Mouse (Mus musculus) testis, adult 2 months (tissue): ENCODE measurements around the gene Gm21719. TPM values are rescaled to one million over a fixed set of nuclear protein-coding genes. Genes with fewer than 3 reads are reported as not detected.
"Not testable (repeated sequence)": the region's sequence is repeated elsewhere in the genome, so short reads cannot be mapped to it uniquely, and the experiment has no call there.

Experiments used
- H3K27ac ChIP-seq: fragments of 200-500 bp; 2 replicates; pipeline ENCODE4 v1.5.1; 2012; ENCODE audit warnings: low read depth, low read length; ENCODE audit not compliant: control insufficient read depth, insufficient read depth
- H3K27me3 ChIP-seq: fragments of 200-500 bp; 2 replicates; pipeline ENCODE4 v1.6.1; 2012; ENCODE audit warnings: mild to moderate bottlenecking, low read length, moderate library complexity; ENCODE audit not compliant: control insufficient read depth, insufficient read depth
- H3K36me3 ChIP-seq: fragments of 200-500 bp; 2 replicates; pipeline ENCODE4 v1.6.1; 2012; ENCODE audit warnings: mild to moderate bottlenecking, low read length; ENCODE audit not compliant: control insufficient read depth, insufficient read depth
- H3K4me1 ChIP-seq: fragments of 200-500 bp; 2 replicates; pipeline ENCODE4 v1.6.1; 2012; ENCODE audit warnings: low read length; ENCODE audit not compliant: control insufficient read depth, insufficient read depth
- H3K4me3 ChIP-seq: fragments of 200-500 bp; 2 replicates; pipeline ENCODE4 v1.5.1; 2012; ENCODE audit warnings: low read depth, mild to moderate bottlenecking, low read length, moderate library complexity, mixed read lengths; ENCODE audit not compliant: control insufficient read depth
- polyA plus RNA-seq: library from polyadenylated mRNA; depleted of rRNA; stranded (reverse); fragments of >200 nt; gene quantifications from 2 replicates; pipeline ENCODE4 v1.2.3, GENCODE M21; 2012; rRNA removed

The Gm21719 gene
- 0.28 TPM in 1 of 2 replicates, not detected in the other for polyA plus RNA-seq

DNA sequence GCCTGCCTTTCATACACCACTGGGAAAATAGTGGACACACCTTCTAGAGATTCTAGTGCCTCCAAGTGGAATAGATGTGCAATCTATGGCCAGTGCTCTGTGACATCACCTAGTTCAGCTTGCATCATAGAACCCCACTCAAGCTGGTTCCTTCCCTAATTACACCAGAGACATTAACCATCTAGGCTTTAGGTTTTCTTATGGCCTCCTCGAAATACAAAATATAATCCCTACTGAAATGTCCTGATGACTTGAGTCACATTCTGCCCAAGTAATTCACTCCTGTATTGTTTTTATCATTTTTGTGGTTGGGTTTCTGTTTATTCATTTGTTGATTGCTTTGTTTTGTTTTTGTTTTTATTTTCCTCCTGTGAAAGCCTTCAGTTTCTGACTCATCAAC is at the start of gene Gm21719:
Gene Gm21719, minus strand, starts transcription at position 101 of the 400 bp plus-strand sequence.
- H3K27me3 ChIP-seq, H3K4me3 ChIP-seq, H3K36me3 ChIP-seq, H3K4me1 ChIP-seq, H3K27ac ChIP-seq: not testable (repeated sequence)

Other genes with a start within 250 kb of the Gm21719 start
- gene Gm28919, start 99.3 kb downstream of the Gm21719 start, polyA plus RNA-seq: not detected in 2 replicates
- 0.44 TPM in 1 of 2 replicates, not detected in the other for gene Gm20830, start 235.4 kb upstream of the Gm21719 start, polyA plus RNA-seq